Mouse (Mus musculus) CH12.LX (cell line): Measurements from ENCODE around the gene Apobec3.

Experiments
- CHD1 ChIP-seq: IDR thresholded peaks from 2 replicates; pipeline ENCODE4 v1.6.1; 2012; ENCODE audit warnings: low read depth, low read length, improper control_type of control experiment, inconsistent platforms
- EP300 ChIP-seq: IDR thresholded peaks from 2 replicates; pipeline ENCODE4 v1.6.1; 2011; ENCODE audit warnings: low read length, improper control_type of control experiment
- GABPA ChIP-seq: IDR thresholded peaks from 2 replicates; pipeline ENCODE4 v1.6.1; 2012; ENCODE audit warnings: low read depth, low read length, improper control_type of control experiment, inconsistent platforms; ENCODE audit not compliant: insufficient replicate concordance
- POLR2A ChIP-seq: IDR thresholded peaks from 2 replicates; pipeline ENCODE4 v1.6.1; 2011; ENCODE audit warnings: low read depth, mild to moderate bottlenecking, improper control_type of control experiment, low read length
- RCOR1 ChIP-seq: conservative IDR thresholded peaks from 2 replicates; pipeline ENCODE4 v1.6.1; 2012; ENCODE audit warnings: low read depth, mild to moderate bottlenecking, inconsistent platforms, low read length, improper control_type of control experiment

GRCm38 (mm10) chr15:79952504-79953231, 61.2 kb downstream of the Apobec3 start:
- no peak for TF ChIP-seq GABPA
- no peak for TF ChIP-seq RCOR1
- no peak for TF ChIP-seq CHD1
- no peak for TF ChIP-seq POLR2A
- no peak for TF ChIP-seq EP300
